Mouse (Mus musculus) brain, embryonic 14.5 days (tissue): Measurements from ENCODE around the gene Bmpr1a.

Source experiments
- CTCF ChIP-seq: fragments of 200-500 bp; IDR thresholded peaks from 2 replicates; pipeline ENCODE4 v1.5.1; 2012; ENCODE audit warnings: inconsistent platforms, mild to moderate bottlenecking, moderate library complexity, borderline replicate concordance; ENCODE audit not compliant: insufficient read depth, insufficient read length; ENCODE audit errors: extremely low read depth
- POLR2A ChIP-seq: fragments of 200-500 bp; IDR thresholded peaks from 2 replicates; pipeline ENCODE4 v1.6.1; 2012; ENCODE audit warnings: mild to moderate bottlenecking, inconsistent platforms, borderline replicate concordance; ENCODE audit not compliant: poor library complexity, insufficient read depth, insufficient read length, severe bottlenecking; ENCODE audit errors: extremely low read depth

GRCm38 (mm10) chr14:34375415-34375904 is 127.7 kb downstream of the Bmpr1a start, which contains the start of gene Mmrn2:
- no peak for TF ChIP-seq POLR2A
- TF ChIP-seq CTCF: no peak
